Comparison of ENCODE assay signal across 8 mouse cellular contexts in genomic region chr2:49349813-49350212, GRCm38 (mm10).
A peak's percentile ranks its signal among the peaks of the same experiment; 100 is the strongest.
DNase-seq lines count a peak whose midpoint lies in the region; ATAC-seq lines count a peak whose summit lies in the region.

No protein-coding gene starts in this region.

- no peaks in the 10 kb centered on the region for H3K9me3 ChIP-seq in midbrain, embryonic 13.5 days
- H3K9me3 ChIP-seq in midbrain, embryonic 16.5 days (replicated peaks; ENCODE audit: control insufficient read depth, low read length, poor library complexity, severe bottlenecking), result no peaks in the 10 kb centered on the region

- H3K4me3 ChIP-seq in midbrain, embryonic 13.5 days (replicated peaks), result no peak overlapping the region
- no peak overlapping the region for H3K4me3 ChIP-seq in midbrain, embryonic 16.5 days (ENCODE audit: low read depth, low read length)

- H3K27me3 ChIP-seq in midbrain, embryonic 13.5 days, result no peaks in the 10 kb centered on the region
- no peaks in the 10 kb centered on the region for H3K27me3 ChIP-seq in midbrain, embryonic 16.5 days (ENCODE audit: control insufficient read depth, insufficient read depth, low read depth, low read length)

- ATAC-seq in midbrain, embryonic 13.5 days, result 0 out of 2 replicates have a peak, but pooled peaks have one; percentile 43
- ATAC-seq in midbrain, embryonic 16.5 days, result no peak
- peak; percentile 81 for ATAC-seq in megakaryocyte-erythroid progenitor cell, adult 5-6 weeks (replicated peaks; ENCODE audit: low FRiP score, low TSS enrichment, poor library complexity, severe bottlenecking)

- no peak overlapping the region for H3K27ac ChIP-seq in midbrain, embryonic 13.5 days
- H3K27ac ChIP-seq in midbrain, embryonic 16.5 days (ENCODE audit: low read length), result no peak overlapping the region

- WGBS in midbrain, embryonic 13.5 days, result 76% methylated on average over 5 of the region's 5 CpGs
- WGBS in midbrain, embryonic 16.5 days, result 55% methylated on average over 5 of the region's 5 CpGs
- whole genome bisulfite sequencing in large intestine, adult 2 months, result 13% methylated on average over 5 of the region's 5 CpGs

- H3K9ac ChIP-seq in midbrain, embryonic 13.5 days (replicated peaks), result no peak overlapping the region
- H3K9ac ChIP-seq in midbrain, embryonic 16.5 days (ENCODE audit: low read depth, low read length), result no peak overlapping the region

- no peaks in the 10 kb centered on the region for H3K4me1 ChIP-seq in midbrain, embryonic 13.5 days (replicated peaks)
- H3K4me1 ChIP-seq in midbrain, embryonic 16.5 days (ENCODE audit: control insufficient read depth, insufficient read depth, low read length), result no peaks in the 10 kb centered on the region

- no peaks in the 10 kb centered on the region for H3K36me3 ChIP-seq in midbrain, embryonic 13.5 days
- no peaks in the 10 kb centered on the region for H3K36me3 ChIP-seq in midbrain, embryonic 16.5 days (ENCODE audit: control insufficient read depth, insufficient read depth, low read length)

- intact Hi-C loops in heart, postnatal 14 days (cut with DNase I), result no loop called here

- peak; percentile 27 to 55 for DNase-seq in cerebellum, postnatal 14 days
- peak; percentile 64 to 74 for DNase-seq in heart, postnatal 14 days
- DNase-seq in large intestine, adult 2 months (ENCODE audit: low read depth, low spot score), result peak; percentile 92
- no peak for DNase-seq in frontal cortex, postnatal 14 days (ENCODE audit: low spot score in 2 of 2)
- DNase-seq in thymus, postnatal 25 days, result no peak

- no peak overlapping the region for H3K4me2 ChIP-seq in midbrain, embryonic 13.5 days (replicated peaks)
- H3K4me2 ChIP-seq in midbrain, embryonic 16.5 days (ENCODE audit: low read length), result no peak overlapping the region

Comparison
In these comparisons a context has a peak if more than half of its experiments do, and no peak if none do; other contexts are left out.
1. DNase-seq: peak in cerebellum, postnatal 14 days (2 of 2), heart, postnatal 14 days (2 of 2) and large intestine, adult 2 months (single experiment); none in frontal cortex, postnatal 14 days (0 of 2) and thymus, postnatal 25 days (single experiment).